Mouse (Mus musculus): ENCODE measurements around the gene Smarcc1. TPM values are rescaled to one million over a fixed set of nuclear protein-coding genes. Genes with fewer than 3 reads are reported as not detected.

The Smarcc1 gene
- polyA plus RNA-seq, 1 experiment from 2014 or later = 26.4 TPM

DNA sequence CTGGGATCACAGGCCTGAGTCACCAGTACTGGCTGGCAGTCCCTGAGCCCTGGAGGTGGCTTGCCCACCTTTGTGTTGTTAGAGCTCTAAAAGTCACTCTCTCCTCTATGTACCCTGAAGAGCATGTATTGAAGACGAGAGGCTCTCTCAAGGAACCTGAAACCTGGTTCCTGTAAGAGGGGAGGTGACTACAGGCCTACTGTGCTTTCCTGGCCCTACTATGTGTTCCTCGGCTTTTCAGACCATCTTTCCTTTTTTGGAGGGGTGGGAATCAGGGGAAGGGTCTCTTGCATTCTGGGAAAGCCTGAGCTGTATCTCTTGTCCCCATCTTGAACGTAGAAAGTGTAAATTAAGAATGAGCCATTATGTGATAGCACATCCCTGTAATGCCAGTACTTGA lies 141.6 kb downstream of the Smarcc1 start:
- no peak for DNase-seq (ENCODE audit: low spot score)
- no peaks in the 10 kb centered on the region for H3K27me3 ChIP-seq (replicated peaks; ENCODE audit: insufficient read depth, low read length)
- no peak overlapping the region for H3K9ac ChIP-seq (replicated peaks; ENCODE audit: low read depth)
- no peaks in the 10 kb centered on the region for H3K9me3 ChIP-seq (ENCODE audit: low read length)
- ATAC-seq = no peak
- WGBS = 68% methylated on average over 3 of the region's 3 CpGs
- no peak overlapping the region for H3K4me3 ChIP-seq (ENCODE audit: low read depth, low read length)
- no peaks in the 10 kb centered on the region for H3K4me1 ChIP-seq (ENCODE audit: insufficient read depth, low read depth, low read length)
- H3K27ac ChIP-seq (ENCODE audit: low read length) = no peak overlapping the region
- H3K36me3 ChIP-seq (ENCODE audit: insufficient read depth, low read length) = no peaks in the 10 kb centered on the region
- no peak overlapping the region for H3K4me2 ChIP-seq (replicated peaks; ENCODE audit: low read depth, low read length)
- TF ChIP-seq CTCF (IDR thresholded peaks at IDR 0.05) = no peak
- no peak for TF ChIP-seq EP300 (IDR thresholded peaks at IDR 0.05)

DNA sequence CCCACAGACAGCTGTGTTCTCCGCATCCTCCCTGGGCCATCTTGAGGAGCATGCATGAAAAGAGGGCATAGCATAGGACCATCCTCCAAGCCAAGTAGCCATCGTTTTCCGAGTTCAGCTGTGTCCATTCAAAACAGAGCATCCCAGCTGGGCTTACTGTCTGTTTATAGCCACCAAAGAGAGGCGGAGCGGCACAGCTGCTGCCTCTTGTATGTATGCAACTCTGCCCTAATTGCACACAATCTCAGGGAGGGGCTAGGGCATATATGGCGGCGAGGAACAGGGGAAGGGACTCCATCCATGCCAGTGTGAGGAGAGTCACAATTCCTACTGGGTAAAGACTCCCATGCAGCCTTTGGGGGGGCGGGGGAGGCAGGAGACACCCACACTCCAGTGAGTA lies 145.7 kb downstream of the Smarcc1 start:
- no peak overlapping the region for H3K4me3 ChIP-seq (ENCODE audit: low read depth, low read length)
- whole genome bisulfite sequencing = 80% methylated on average over 8 of the region's 8 CpGs
- ATAC-seq (no peak), DNase-seq (ENCODE audit: low spot score) (no peak)
- H3K9ac ChIP-seq (replicated peaks; ENCODE audit: low read depth) = no peak overlapping the region
- no peaks in the 10 kb centered on the region for H3K4me1 ChIP-seq (ENCODE audit: insufficient read depth, low read depth, low read length)
- H3K9me3 ChIP-seq (ENCODE audit: low read length) = no peaks in the 10 kb centered on the region
- TF ChIP-seq CTCF (IDR thresholded peaks at IDR 0.05) = no peak
- no peak for TF ChIP-seq EP300 (IDR thresholded peaks at IDR 0.05)
- H3K27me3 ChIP-seq (replicated peaks; ENCODE audit: insufficient read depth, low read length) = no peaks in the 10 kb centered on the region
- H3K4me2 ChIP-seq (replicated peaks; ENCODE audit: low read depth, low read length) = no peak overlapping the region
- no peaks in the 10 kb centered on the region for H3K36me3 ChIP-seq (ENCODE audit: insufficient read depth, low read length)
- H3K27ac ChIP-seq (ENCODE audit: low read length) = no peak overlapping the region

DNA sequence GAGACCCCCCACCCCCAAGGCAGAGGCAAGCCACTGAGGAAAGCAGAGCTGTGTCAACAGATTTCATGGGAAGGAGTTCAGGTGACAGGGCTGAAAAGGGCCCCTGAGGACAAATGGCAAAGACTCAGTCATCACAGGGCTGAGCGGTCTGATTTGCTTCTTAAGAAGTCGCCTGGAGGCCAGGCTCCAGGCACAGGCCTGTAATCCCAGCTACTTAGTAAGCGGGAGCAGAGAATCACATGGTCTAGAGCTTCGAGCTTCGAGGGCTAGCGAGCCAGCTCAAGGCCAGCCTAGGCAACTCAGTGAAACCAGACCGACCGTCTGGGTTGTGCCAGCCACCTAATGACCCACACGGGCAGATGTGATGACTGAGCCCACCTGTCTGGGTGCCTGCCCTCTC lies 147.5 kb downstream of the Smarcc1 start:
- no peaks in the 10 kb centered on the region for H3K9me3 ChIP-seq (ENCODE audit: low read length)
- WGBS = 79% methylated on average over 9 of the region's 9 CpGs
- no peak for TF ChIP-seq EP300 (IDR thresholded peaks at IDR 0.05)
- TF ChIP-seq CTCF (IDR thresholded peaks at IDR 0.05) = no peak

DNA sequence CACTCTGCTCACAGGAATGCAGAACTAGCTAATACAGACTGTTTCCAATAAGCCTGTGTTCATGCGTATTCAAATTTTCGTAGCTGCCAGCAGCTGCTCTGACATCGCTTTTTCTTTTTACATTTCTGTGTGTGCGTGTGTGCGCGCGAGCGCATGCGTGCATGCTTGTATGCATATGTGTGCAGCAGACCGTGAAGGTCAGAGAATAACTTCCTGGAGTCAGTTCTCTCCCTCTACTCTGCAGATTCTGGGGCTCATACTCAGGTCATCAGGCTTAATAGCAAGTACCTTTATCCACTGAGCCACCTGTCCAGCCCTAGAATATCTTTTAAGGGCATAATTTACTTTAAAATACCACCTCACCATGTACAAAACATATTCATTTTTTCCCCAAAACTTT lies 150.9 kb downstream of the Smarcc1 start:
- Histone ChIP-seq H3K4me2 (replicated peaks; ENCODE audit: low read depth, low read length) (no peak overlapping the region), H3K36me3 (ENCODE audit: insufficient read depth, low read length) (no peaks in the 10 kb centered on the region), H3K4me3 (ENCODE audit: low read depth, low read length) (no peak overlapping the region), H3K9me3 (ENCODE audit: low read length) (no peaks in the 10 kb centered on the region), H3K9ac (replicated peaks; ENCODE audit: low read depth) (no peak overlapping the region), H3K27me3 (replicated peaks; ENCODE audit: insufficient read depth, low read length) (no peaks in the 10 kb centered on the region), H3K4me1 (ENCODE audit: insufficient read depth, low read depth, low read length) (no peaks in the 10 kb centered on the region), H3K27ac (ENCODE audit: low read length) (no peak overlapping the region)
- 93% methylated on average over 10 of the region's 10 CpGs for WGBS
- DNase-seq (ENCODE audit: low spot score) (no peak), ATAC-seq (no peak)
- TF ChIP-seq CTCF (IDR thresholded peaks at IDR 0.05) (no peak), EP300 (IDR thresholded peaks at IDR 0.05) (no peak)

More for the DNA sequence above, 147.5 kb downstream of the Smarcc1 start:
- Histone ChIP-seq H3K27me3 (replicated peaks; ENCODE audit: insufficient read depth, low read length) (no peaks in the 10 kb centered on the region), H3K36me3 (ENCODE audit: insufficient read depth, low read length) (no peaks in the 10 kb centered on the region), H3K27ac (ENCODE audit: low read length) (no peak overlapping the region), H3K4me3 (ENCODE audit: low read depth, low read length) (no peak overlapping the region), H3K4me1 (ENCODE audit: insufficient read depth, low read depth, low read length) (no peaks in the 10 kb centered on the region), H3K4me2 (replicated peaks; ENCODE audit: low read depth, low read length) (no peak overlapping the region), H3K9ac (replicated peaks; ENCODE audit: low read depth) (no peak overlapping the region)
- DNase-seq (ENCODE audit: low spot score) (no peak), ATAC-seq (no peak)

DNA sequence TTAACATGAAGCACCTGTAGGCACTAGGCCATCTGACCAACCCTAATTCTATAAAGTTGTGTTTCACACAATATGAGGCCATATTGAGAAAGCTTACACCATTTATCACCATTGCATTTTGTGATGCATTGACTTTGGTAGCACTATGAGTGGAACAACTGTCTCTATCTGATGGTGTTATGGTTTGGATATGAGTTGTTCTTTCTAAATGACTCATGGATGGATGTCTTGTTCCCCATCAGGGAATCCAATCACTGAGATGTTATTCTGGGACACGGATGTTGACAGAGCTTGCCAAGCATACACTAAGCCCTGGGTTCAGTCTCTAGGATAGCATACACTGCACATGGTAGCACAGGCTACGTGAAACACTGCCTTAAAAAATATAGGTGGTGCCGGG lies 154.8 kb downstream of the Smarcc1 start:
- WGBS = 88% methylated on average over 3 of the region's 3 CpGs
- no peaks in the 10 kb centered on the region for H3K36me3 ChIP-seq (ENCODE audit: insufficient read depth, low read length)
- H3K9me3 ChIP-seq (ENCODE audit: low read length) = no peaks in the 10 kb centered on the region
- TF ChIP-seq CTCF (IDR thresholded peaks at IDR 0.05) = no peak
- TF ChIP-seq EP300 (IDR thresholded peaks at IDR 0.05) = no peak
- H3K27ac ChIP-seq (ENCODE audit: low read length) = no peak overlapping the region
- no peaks in the 10 kb centered on the region for H3K4me1 ChIP-seq (ENCODE audit: insufficient read depth, low read depth, low read length)
- no peak overlapping the region for H3K9ac ChIP-seq (replicated peaks; ENCODE audit: low read depth)
- DNase-seq (ENCODE audit: low spot score) (no peak), ATAC-seq (no peak)
- H3K27me3 ChIP-seq (replicated peaks; ENCODE audit: insufficient read depth, low read length) = no peaks in the 10 kb centered on the region
- H3K4me3 ChIP-seq (ENCODE audit: low read depth, low read length) = no peak overlapping the region
- no peak overlapping the region for H3K4me2 ChIP-seq (replicated peaks; ENCODE audit: low read depth, low read length)

DNA sequence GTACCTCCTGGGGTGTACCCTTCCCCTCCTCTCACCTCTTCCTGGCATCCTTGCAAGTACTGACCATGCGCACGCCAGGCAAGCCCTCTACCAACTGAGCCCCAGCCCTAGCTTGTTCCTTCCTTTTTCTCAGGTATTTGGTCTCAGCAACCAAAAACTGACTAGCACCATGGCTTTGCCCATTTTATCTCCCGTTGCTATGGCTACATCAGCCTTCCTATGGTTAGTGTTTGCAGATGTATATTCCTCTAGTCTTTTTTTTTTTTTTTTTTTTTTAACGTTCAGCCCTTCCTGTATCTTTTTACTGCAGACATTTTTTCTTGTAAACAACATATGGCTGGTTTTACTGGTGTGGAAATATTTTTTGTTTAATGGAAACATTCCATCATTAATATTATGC lies 156.0 kb downstream of the Smarcc1 start:
- no peak overlapping the region for H3K4me2 ChIP-seq (replicated peaks; ENCODE audit: low read depth, low read length)
- H3K9ac ChIP-seq (replicated peaks; ENCODE audit: low read depth) = no peak overlapping the region
- ATAC-seq = no peak
- no peaks in the 10 kb centered on the region for H3K9me3 ChIP-seq (ENCODE audit: low read length)
- H3K4me3 ChIP-seq (ENCODE audit: low read depth, low read length) = no peak overlapping the region
- no peaks in the 10 kb centered on the region for H3K4me1 ChIP-seq (ENCODE audit: insufficient read depth, low read depth, low read length)
- DNase-seq (ENCODE audit: low spot score) = no peak
- H3K36me3 ChIP-seq (ENCODE audit: insufficient read depth, low read length) = no peaks in the 10 kb centered on the region
- TF ChIP-seq CTCF (IDR thresholded peaks at IDR 0.05) (no peak), EP300 (IDR thresholded peaks at IDR 0.05) (no peak)
- H3K27ac ChIP-seq (ENCODE audit: low read length) = no peak overlapping the region
- H3K27me3 ChIP-seq (replicated peaks; ENCODE audit: insufficient read depth, low read length) = no peaks in the 10 kb centered on the region
- 41% methylated on average over 4 of the region's 4 CpGs for WGBS

DNA sequence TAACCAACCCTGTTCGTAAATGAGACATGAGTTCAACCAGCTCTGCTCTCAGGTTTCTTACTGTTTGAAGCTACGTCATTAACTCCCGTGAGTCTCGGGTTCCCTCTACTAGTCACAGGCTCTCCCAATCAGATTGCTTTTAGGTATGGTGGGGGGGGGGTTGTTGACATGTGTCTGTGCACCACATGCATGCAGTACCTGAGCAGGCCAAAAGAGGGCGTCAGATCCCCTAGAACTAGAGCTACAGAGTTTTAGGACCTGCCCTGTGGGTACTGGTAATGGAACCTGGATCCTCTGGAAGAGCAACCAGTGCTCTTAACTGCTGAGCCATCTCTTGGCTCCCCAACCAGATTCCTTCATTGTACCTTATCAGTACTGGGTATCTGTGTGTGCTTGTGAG lies 158.4 kb downstream of the Smarcc1 start:
- no peak for DNase-seq (ENCODE audit: low spot score)
- no peaks in the 10 kb centered on the region for H3K9me3 ChIP-seq (ENCODE audit: low read length)

More for the DNA sequence above, 158.4 kb downstream of the Smarcc1 start:
- H3K4me2 ChIP-seq (replicated peaks; ENCODE audit: low read depth, low read length) = no peak overlapping the region
- H3K9ac ChIP-seq (replicated peaks; ENCODE audit: low read depth) = no peak overlapping the region
- TF ChIP-seq EP300 (IDR thresholded peaks at IDR 0.05) = no peak
- no peak for TF ChIP-seq CTCF (IDR thresholded peaks at IDR 0.05)
- H3K27ac ChIP-seq (ENCODE audit: low read length) = no peak overlapping the region
- H3K36me3 ChIP-seq (ENCODE audit: insufficient read depth, low read length) = no peaks in the 10 kb centered on the region
- 67% methylated on average over 5 of the region's 5 CpGs for WGBS
- H3K4me1 ChIP-seq (ENCODE audit: insufficient read depth, low read depth, low read length) = no peaks in the 10 kb centered on the region
- ATAC-seq = no peak
- H3K27me3 ChIP-seq (replicated peaks; ENCODE audit: insufficient read depth, low read length) = no peaks in the 10 kb centered on the region
- no peak overlapping the region for H3K4me3 ChIP-seq (ENCODE audit: low read depth, low read length)

Measured in lung, postnatal 0 days (tissue).